Mouse (Mus musculus) neural tube, embryonic 13.5 days (tissue): Measurements from ENCODE around the gene Pam. TPM values are rescaled to one million over a fixed set of nuclear protein-coding genes. Genes with fewer than 3 reads are reported as not detected.

Experiments used
- ATAC-seq: fragments of 200-750 bp; cut with Nextera tagmentation; 2 replicates; pipeline ENCODE4 v1.8.0; 2017; ENCODE audit warnings: low read depth, mild to moderate bottlenecking, moderate TSS enrichment, moderate library complexity
- H3K27ac ChIP-seq: fragments of 300-500 bp; sonication (generic); replicated peaks from 2 replicates; pipeline ENCODE4 v1.5.1; 2015; ENCODE audit warnings: moderate library complexity, mild to moderate bottlenecking, inconsistent platforms
- H3K27me3 ChIP-seq: fragments of 300-500 bp; sonication (generic); 2 replicates; pipeline ENCODE4 v1.6.1; 2015; ENCODE audit warnings: mild to moderate bottlenecking, inconsistent platforms
- H3K36me3 ChIP-seq: fragments of 300-500 bp; sonication (generic); 2 replicates; pipeline ENCODE4 v1.6.1; 2015; ENCODE audit warnings: mild to moderate bottlenecking, inconsistent platforms
- H3K4me1 ChIP-seq: fragments of 300-500 bp; sonication (generic); replicated peaks from 2 replicates; pipeline ENCODE4 v1.6.1; 2015; ENCODE audit warnings: inconsistent platforms
- H3K4me2 ChIP-seq: fragments of 300-500 bp; sonication (generic); 2 replicates; pipeline ENCODE4 v1.6.1; 2015; ENCODE audit warnings: inconsistent platforms, mild to moderate bottlenecking, moderate library complexity
- H3K4me3 ChIP-seq: fragments of 300-500 bp; sonication (generic); 2 replicates; pipeline ENCODE4 v1.5.1; 2015; ENCODE audit warnings: mild to moderate bottlenecking, inconsistent platforms
- H3K9ac ChIP-seq: fragments of 300-500 bp; sonication (generic); 2 replicates; pipeline ENCODE4 v1.6.1; 2015; ENCODE audit warnings: moderate library complexity, mild to moderate bottlenecking, inconsistent platforms
- H3K9me3 ChIP-seq: fragments of 300-500 bp; sonication (generic); 2 replicates; pipeline ENCODE4 v1.6.1; 2016; ENCODE audit warnings: inconsistent platforms
- WGBS: fragments of 180-500 bp; shearing (Covaris S2); methylation state at CpG from one replicate; pipeline ENCODE4 v1.1.7; 2015; 5-methylcytosine and 5-hydroxymethylcytosine counted together
- polyA plus RNA-seq: library from polyadenylated mRNA; unstranded; fragments of >200 nt; fragmentation: Nextera tagmentation; extraction: Ambion mirVana; gene quantifications from 2 replicates; pipeline ENCODE4 v1.2.1, GENCODE M21; 2015

The Pam gene
- polyA plus RNA-seq, 1 experiment from 2014 or later = 36.9 TPM

GRCm38 (mm10) chr1:97947100-97947499, 148.3 kb downstream of the Pam start:
- no peak overlapping the region for H3K4me2 ChIP-seq
- no peak overlapping the region for H3K4me3 ChIP-seq
- peaks cover 17% of the 10 kb centered on the region for H3K4me1 ChIP-seq
- no peaks in the 10 kb centered on the region for H3K9me3 ChIP-seq
- ATAC-seq = no peak
- H3K27me3 ChIP-seq = no peaks in the 10 kb centered on the region
- no peak overlapping the region for H3K9ac ChIP-seq
- no peaks in the 10 kb centered on the region for H3K36me3 ChIP-seq
- no peak overlapping the region for H3K27ac ChIP-seq
- WGBS = 76% methylated on average over 3 of the region's 3 CpGs

GRCm38 (mm10) chr1:97943908-97944608, 151.4 kb downstream of the Pam start:
- 30% methylated on average over 4 of the region's 4 CpGs for WGBS
- peak overlapping the region; percentile 33; the same call in 1 of the 2 replicates for H3K27ac ChIP-seq
- no peak; the same call in 1 of the 2 replicates for ATAC-seq
- no peaks in the 10 kb centered on the region for H3K27me3 ChIP-seq
- no peaks in the 10 kb centered on the region for H3K9me3 ChIP-seq
- peaks cover 17% of the 10 kb centered on the region for H3K4me1 ChIP-seq
- H3K4me2 ChIP-seq = no peak overlapping the region
- no peak overlapping the region for H3K9ac ChIP-seq
- no peaks in the 10 kb centered on the region for H3K36me3 ChIP-seq
- no peak overlapping the region for H3K4me3 ChIP-seq

GRCm38 (mm10) chr1:97943402-97943801, 152.0 kb downstream of the Pam start:
- 47% methylated on average over 4 of the region's 4 CpGs for WGBS
- no peaks in the 10 kb centered on the region for H3K27me3 ChIP-seq
- no peaks in the 10 kb centered on the region for H3K36me3 ChIP-seq
- H3K4me2 ChIP-seq = no peak overlapping the region
- ATAC-seq = no peak
- H3K4me1 ChIP-seq = peaks cover 17% of the 10 kb centered on the region
- peak overlapping the region; percentile 33; the same call in 1 of the 2 replicates for H3K27ac ChIP-seq
- H3K4me3 ChIP-seq = no peak overlapping the region
- H3K9me3 ChIP-seq = no peaks in the 10 kb centered on the region
- no peak overlapping the region for H3K9ac ChIP-seq

GRCm38 (mm10) chr1:97942966-97943365, 152.5 kb downstream of the Pam start:
- Histone ChIP-seq H3K4me1 (peaks cover 17% of the 10 kb centered on the region), H3K36me3 (no peaks in the 10 kb centered on the region), H3K27ac (no peak overlapping the region), H3K4me3 (no peak overlapping the region), H3K9me3 (no peaks in the 10 kb centered on the region), H3K4me2 (no peak overlapping the region), H3K9ac (no peak overlapping the region), H3K27me3 (no peaks in the 10 kb centered on the region)
- 58% methylated on average over 2 of the region's 2 CpGs for WGBS
- no peak for ATAC-seq

GRCm38 (mm10) chr1:97938586-97938985, 156.9 kb downstream of the Pam start:
- Histone ChIP-seq H3K27me3 (no peaks in the 10 kb centered on the region), H3K4me1 (peaks cover 6% of the 10 kb centered on the region), H3K4me3 (no peak overlapping the region), H3K9ac (no peak overlapping the region), H3K9me3 (no peaks in the 10 kb centered on the region), H3K4me2 (no peak overlapping the region), H3K36me3 (no peaks in the 10 kb centered on the region), H3K27ac (no peak overlapping the region)
- 89% methylated on average over 3 of the region's 3 CpGs for WGBS
- no peak for ATAC-seq

- no peak for ATAC-seq
- WGBS = 62% methylated on average over 3 of the region's 3 CpGs
- Histone ChIP-seq H3K4me3 (no peak overlapping the region), H3K27ac (no peak overlapping the region), H3K27me3 (no peaks in the 10 kb centered on the region), H3K9ac (no peak overlapping the region), H3K36me3 (no peaks in the 10 kb centered on the region), H3K4me2 (no peak overlapping the region), H3K9me3 (no peaks in the 10 kb centered on the region), H3K4me1 (peaks cover 2% of the 10 kb centered on the region; the same call in 1 of the 2 replicates)
Measured at GRCm38 (mm10) chr1:97938053-97938452, 157.4 kb downstream of the Pam start.

GRCm38 (mm10) chr1:97934940-97935339, 160.5 kb downstream of the Pam start:
- Histone ChIP-seq H3K9me3 (no peaks in the 10 kb centered on the region), H3K27ac (no peak overlapping the region), H3K4me2 (no peak overlapping the region), H3K9ac (no peak overlapping the region), H3K36me3 (no peaks in the 10 kb centered on the region), H3K4me3 (no peak overlapping the region), H3K27me3 (no peaks in the 10 kb centered on the region), H3K4me1 (peaks cover 12% of the 10 kb centered on the region)
- ATAC-seq = no peak

- no peak overlapping the region for H3K4me3 ChIP-seq
- H3K36me3 ChIP-seq = no peaks in the 10 kb centered on the region
- H3K9ac ChIP-seq = no peak overlapping the region
- no peaks in the 10 kb centered on the region for H3K9me3 ChIP-seq
- WGBS = 41% methylated on average over 4 of the region's 4 CpGs
- peak overlapping the region; percentile 69 for H3K27ac ChIP-seq
- H3K27me3 ChIP-seq = no peaks in the 10 kb centered on the region
- ATAC-seq = peak; percentile 58
- peaks cover 25% of the 10 kb centered on the region for H3K4me1 ChIP-seq
- no peak overlapping the region for H3K4me2 ChIP-seq
Measured at GRCm38 (mm10) chr1:97931220-97931619, 164.2 kb downstream of the Pam start.

GRCm38 (mm10) chr1:97929415-97930028, 165.9 kb downstream of the Pam start:
- no peaks in the 10 kb centered on the region for H3K9me3 ChIP-seq
- H3K27ac ChIP-seq = peak overlapping the region; percentile 61
- H3K4me1 ChIP-seq = peaks cover 32% of the 10 kb centered on the region
- no peaks in the 10 kb centered on the region for H3K27me3 ChIP-seq
- H3K4me3 ChIP-seq = no peak overlapping the region
- H3K4me2 ChIP-seq = no peak overlapping the region
- no peak overlapping the region for H3K9ac ChIP-seq
- 22% methylated on average over 4 of the region's 4 CpGs for WGBS
- no peaks in the 10 kb centered on the region for H3K36me3 ChIP-seq
- ATAC-seq = peak; percentile 77

- ATAC-seq = no peak
- Histone ChIP-seq H3K4me1 (peaks cover 33% of the 10 kb centered on the region), H3K4me3 (no peak overlapping the region), H3K27ac (no peak overlapping the region), H3K27me3 (no peaks in the 10 kb centered on the region), H3K4me2 (no peak overlapping the region), H3K9ac (no peak overlapping the region), H3K36me3 (no peaks in the 10 kb centered on the region), H3K9me3 (no peaks in the 10 kb centered on the region)
- WGBS = 84% methylated on average over 7 of the region's 7 CpGs
Measured at GRCm38 (mm10) chr1:97926789-97927188, 168.7 kb downstream of the Pam start.

- H3K4me3 ChIP-seq = no peak overlapping the region
- WGBS = 41% methylated on average over 2 of the region's 2 CpGs
- peaks cover 32% of the 10 kb centered on the region for H3K4me1 ChIP-seq
- H3K9ac ChIP-seq = no peak overlapping the region
- no peak overlapping the region for H3K4me2 ChIP-seq
- no peak for ATAC-seq
- no peak overlapping the region for H3K27ac ChIP-seq
- no peaks in the 10 kb centered on the region for H3K36me3 ChIP-seq
- H3K27me3 ChIP-seq = no peaks in the 10 kb centered on the region
- H3K9me3 ChIP-seq = no peaks in the 10 kb centered on the region
Measured at GRCm38 (mm10) chr1:97926017-97926540, 169.4 kb downstream of the Pam start.

GRCm38 (mm10) chr1:97922395-97922794, 173.1 kb downstream of the Pam start:
- 81% methylated on average over 6 of the region's 6 CpGs for WGBS
- Histone ChIP-seq H3K4me2 (no peak overlapping the region), H3K4me3 (no peak overlapping the region), H3K9ac (no peak overlapping the region), H3K27ac (no peak overlapping the region), H3K27me3 (no peaks in the 10 kb centered on the region), H3K9me3 (no peaks in the 10 kb centered on the region), H3K36me3 (no peaks in the 10 kb centered on the region), H3K4me1 (peaks cover 17% of the 10 kb centered on the region)
- no peak for ATAC-seq
